Mouse (Mus musculus) adrenal gland, adult 2 months (tissue): ENCODE results near the gene Sod2. TPM values are rescaled to one million over a fixed set of nuclear protein-coding genes. Genes with fewer than 3 reads are reported as not detected.
"Not testable (repeated sequence)": the region's sequence is repeated elsewhere in the genome, so short reads cannot be mapped to it uniquely, and the experiment has no call there.

Experiments
- DNase-seq: peaks from one replicate; pipeline ENCODE4 v3.0.0; 2021
- polyA plus RNA-seq: library from polyadenylated mRNA; depleted of rRNA; stranded (reverse); fragments of >200 nt; gene quantifications from 2 replicates; pipeline ENCODE4 v1.2.3, GENCODE M21; 2012; rRNA removed
- total RNA-seq, 2 experiments: library from RNA; stranded (reverse); gene quantifications; 2 replicates each; pipeline ENCODE4 v1.2.3; 2021

The Sod2 gene
- total and polyA plus RNA-seq, 3 experiments: 464 to 1,205 (median 485) TPM

GRCm38 (mm10) chr17:13009887-13010286, 3.2 kb downstream of the Sod2 start:
- peak; percentile 54 for DNase-seq

DNA sequence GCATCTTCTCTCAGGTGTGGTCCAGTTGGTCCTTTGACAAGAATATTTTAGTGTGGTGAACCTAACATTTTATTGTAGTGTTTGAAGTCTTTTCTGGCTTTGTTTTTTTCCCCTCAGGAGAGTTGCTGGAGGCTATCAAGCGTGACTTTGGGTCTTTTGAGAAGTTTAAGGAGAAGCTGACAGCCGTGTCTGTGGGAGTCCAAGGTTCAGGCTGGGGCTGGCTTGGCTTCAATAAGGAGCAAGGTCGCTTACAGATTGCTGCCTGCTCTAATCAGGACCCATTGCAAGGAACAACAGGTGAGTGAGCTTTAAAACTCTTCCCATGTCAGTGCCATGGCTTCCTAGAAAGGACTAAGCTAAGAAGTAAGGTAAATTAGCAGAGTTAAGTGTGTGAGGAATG, 6.7 kb downstream of the Sod2 start:
- no peak for DNase-seq

DNA sequence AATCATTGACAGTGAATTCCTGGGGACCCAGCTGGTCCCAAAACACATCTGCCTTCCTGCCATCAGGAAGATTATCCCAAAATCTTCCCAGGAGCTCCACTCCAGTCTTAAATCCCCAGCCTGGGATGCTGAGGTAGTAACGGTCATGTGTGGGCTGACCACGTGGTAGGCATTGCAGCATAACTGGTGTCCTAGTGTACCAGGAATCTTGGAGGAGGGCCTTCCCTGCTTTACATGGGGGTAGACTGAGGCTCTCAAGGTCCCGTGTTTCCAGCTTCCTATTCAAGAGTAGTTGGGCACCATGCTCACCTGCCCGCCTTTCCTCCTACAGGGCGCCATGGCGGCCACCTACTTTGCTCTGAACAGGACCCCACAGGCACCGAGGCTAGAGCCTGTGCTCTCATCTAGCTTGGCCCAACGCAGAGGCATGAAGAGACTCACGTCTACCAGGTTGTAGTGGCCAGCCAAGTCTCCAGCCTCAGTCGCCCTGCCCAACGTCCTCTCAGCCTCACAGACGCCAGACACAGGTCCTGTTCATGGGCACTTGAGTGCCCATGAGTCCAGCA, 30.1 kb downstream of the Sod2 start:
- not testable (repeated sequence) for DNase-seq

- peak; percentile 43 for DNase-seq
Observed at GRCm38 (mm10) chr17:13043846-13044673, 37.4 kb downstream of the Sod2 start.

DNA sequence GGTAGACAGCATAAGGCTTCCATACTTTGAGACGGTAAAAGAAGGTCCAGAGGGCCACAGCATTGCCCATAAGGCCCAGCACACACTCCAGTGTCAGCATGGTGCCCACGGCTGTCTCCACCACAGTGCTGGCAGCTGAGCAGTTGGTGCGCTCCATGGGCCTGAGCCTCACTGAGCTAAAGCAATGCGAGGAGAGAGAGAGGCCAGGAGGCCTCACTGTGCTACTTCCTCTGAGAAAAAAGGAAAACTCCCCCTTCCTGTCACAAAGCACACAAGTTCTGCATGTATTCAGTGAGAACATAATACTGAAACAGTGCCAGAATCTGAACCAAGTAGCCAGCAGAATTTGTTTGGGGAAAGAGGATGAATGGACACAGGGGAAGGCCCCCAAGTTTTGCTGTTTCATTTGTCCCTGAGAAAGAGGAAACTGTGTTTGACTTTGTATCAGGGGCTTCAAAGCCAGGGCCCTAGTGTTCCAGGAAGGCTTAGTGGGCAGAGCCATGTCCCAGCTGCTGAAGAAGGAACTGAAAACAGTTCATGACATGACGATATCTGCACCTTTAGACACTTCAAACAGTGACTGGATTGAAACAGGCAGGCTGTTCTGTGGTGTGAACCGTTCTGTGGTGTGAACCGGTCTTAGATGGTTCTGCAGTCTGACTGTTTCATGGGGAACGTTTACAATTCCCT, 45.6 kb downstream of the Sod2 start, which contains the start of gene Gpr31b:
TSS of gene Gpr31b (minus strand) at position 173 of the 690 bp plus-strand sequence.
- DNase-seq: not testable (repeated sequence)

DNA sequence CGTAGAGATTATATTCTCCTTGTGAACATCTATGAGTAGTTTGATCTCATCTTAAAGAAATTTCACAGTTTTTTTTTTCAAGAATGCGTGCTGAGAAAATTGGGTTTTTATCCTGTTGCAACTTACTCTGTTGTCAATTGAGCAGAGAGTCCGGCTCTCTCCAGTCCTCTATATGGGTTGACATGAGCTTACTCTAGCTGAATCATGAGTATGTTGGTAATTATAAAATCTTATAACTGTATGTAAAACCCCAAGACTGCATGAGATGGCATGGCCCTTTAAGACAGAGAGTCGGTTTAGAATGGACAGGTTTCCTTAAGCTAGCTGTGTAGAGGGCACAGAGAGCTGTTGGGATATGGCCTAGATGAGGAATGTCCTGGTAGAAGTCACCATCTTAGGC, 54.2 kb downstream of the Sod2 start, which contains the start of gene Tcp10b:
TSS of gene Tcp10b (plus strand) at position 301 of the 400 bp plus-strand sequence.
- not testable (repeated sequence) for DNase-seq

GRCm38 (mm10) chr17:13062882-13063281, 56.2 kb downstream of the Sod2 start:
- not testable (repeated sequence) for DNase-seq

- not testable (repeated sequence) for DNase-seq
Observed at GRCm38 (mm10) chr17:13067864-13068385, 61.3 kb downstream of the Sod2 start.

DNA sequence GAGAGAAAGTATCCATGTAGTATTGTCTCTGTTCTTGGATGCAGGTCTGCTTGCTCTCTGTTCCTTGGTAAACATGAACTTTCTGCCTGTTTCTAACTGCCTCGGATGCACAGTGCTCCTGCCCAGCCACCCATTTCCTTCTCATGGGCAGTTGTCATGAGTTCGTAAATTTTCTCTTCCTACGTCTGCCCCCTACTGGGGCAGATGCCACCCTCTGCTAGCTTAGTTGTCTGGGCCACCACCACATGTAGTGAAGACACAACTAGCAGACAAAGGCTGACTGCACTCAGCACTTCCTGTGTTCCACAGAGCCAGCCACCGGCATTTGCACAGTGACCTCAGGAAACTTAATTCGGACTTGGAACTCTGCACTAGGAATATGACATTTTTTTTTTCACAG, 62.6 kb downstream of the Sod2 start:
- not testable (repeated sequence) for DNase-seq

Other genes with a start within 250 kb of the Sod2 start
- gene Igf2r, start 237.2 kb upstream of the Sod2 start, total RNA-seq: 10 to 100 TPM; 66.8 to 74.7 TPM
- gene Igf2r, start 237.2 kb upstream of the Sod2 start, polyA plus RNA-seq: 21.9 and 23.2 TPM in 2 replicates
- not detected for gene Mas1, start 138.7 kb upstream of the Sod2 start, total RNA-seq
- not detected in 2 replicates for gene Mas1, start 138.7 kb upstream of the Sod2 start, polyA plus RNA-seq
- gene Mrgprh, start 130.8 kb upstream of the Sod2 start, total RNA-seq: under 1 TPM in 1 of 2 experiments, not detected in 1; 0.21 TPM
- 0.11 TPM in 1 of 2 replicates, not detected in the other for gene Mrgprh, start 130.8 kb upstream of the Sod2 start, polyA plus RNA-seq
- gene Pnldc1, start 96.6 kb upstream of the Sod2 start, total RNA-seq: 1 to 10 TPM; 4.6 TPM
- gene Pnldc1, start 96.6 kb upstream of the Sod2 start, polyA plus RNA-seq: 1.5 and 2.8 TPM in 2 replicates
- gene Tcp1, start 91.1 kb upstream of the Sod2 start, total RNA-seq: 100 to 1,000 TPM; 208 to 230 TPM
- 27.8 and 34.9 TPM in 2 replicates for gene Tcp1, start 91.1 kb upstream of the Sod2 start, polyA plus RNA-seq
- gene Mrpl18, start 90.5 kb upstream of the Sod2 start, total RNA-seq: 10 to 100 TPM; 59.6 to 81.3 TPM
- gene Mrpl18, start 90.5 kb upstream of the Sod2 start, polyA plus RNA-seq: 24.1 and 26.7 TPM in 2 replicates
- 1 to 10 TPM; 2.4 to 6.4 TPM for gene Acat3, start 66.2 kb upstream of the Sod2 start, total RNA-seq
- gene Acat3, start 66.2 kb upstream of the Sod2 start, polyA plus RNA-seq: 0.15 and 0.33 TPM in 2 replicates
- 100 to 1,000 TPM; 108 to 139 TPM for gene Acat2, start 46.1 kb upstream of the Sod2 start, total RNA-seq
- gene Acat2, start 46.1 kb upstream of the Sod2 start, polyA plus RNA-seq: 19.4 and 20.3 TPM in 2 replicates
- 10 to 100 TPM; 54.5 to 60.2 TPM for gene Wtap, start 12.7 kb upstream of the Sod2 start, total RNA-seq
- gene Wtap, start 12.7 kb upstream of the Sod2 start, polyA plus RNA-seq: 12.2 and 12.8 TPM in 2 replicates
- gene Gpr31b, start 45.5 kb downstream of the Sod2 start, total RNA-seq: 1 to 10 TPM in 1 of 2 experiments, under 1 TPM in 1; 0.26 to 1.2 TPM
- gene Gpr31b, start 45.5 kb downstream of the Sod2 start, polyA plus RNA-seq: 0.51 and 1.2 TPM in 2 replicates
- gene Tcp10b, start 54.3 kb downstream of the Sod2 start, total RNA-seq: under 1 TPM; 0.24 to 0.72 TPM
- 0.09 and 0.10 TPM in 2 replicates for gene Tcp10b, start 54.3 kb downstream of the Sod2 start, polyA plus RNA-seq
- gene Unc93a, start 125.0 kb downstream of the Sod2 start, total RNA-seq: 1 to 10 TPM in 1 of 2 experiments, under 1 TPM in 1; 0.52 to 1.2 TPM
- 0.06 and 0.07 TPM in 2 replicates for gene Unc93a, start 125.0 kb downstream of the Sod2 start, polyA plus RNA-seq
- gene Smok2a, start 214.3 kb downstream of the Sod2 start, total RNA-seq: not detected
- gene Smok2a, start 214.3 kb downstream of the Sod2 start, polyA plus RNA-seq: not detected in 2 replicates
- gene Smok2b, start 223.4 kb downstream of the Sod2 start, total RNA-seq: not detected
- not detected in 2 replicates for gene Smok2b, start 223.4 kb downstream of the Sod2 start, polyA plus RNA-seq